Mouse (Mus musculus) embryo, embryonic 9.5 days (tissue): Measurements from ENCODE around the gene Samd14.
A peak's percentile ranks its signal among the peaks of the same experiment; 100 is the strongest.

Experiments used
- DNase-seq: peaks from one replicate; pipeline ENCODE4 v3.0.0-alpha.2; 2017; ENCODE audit errors: extremely low spot score

The Samd14 gene

DNA sequence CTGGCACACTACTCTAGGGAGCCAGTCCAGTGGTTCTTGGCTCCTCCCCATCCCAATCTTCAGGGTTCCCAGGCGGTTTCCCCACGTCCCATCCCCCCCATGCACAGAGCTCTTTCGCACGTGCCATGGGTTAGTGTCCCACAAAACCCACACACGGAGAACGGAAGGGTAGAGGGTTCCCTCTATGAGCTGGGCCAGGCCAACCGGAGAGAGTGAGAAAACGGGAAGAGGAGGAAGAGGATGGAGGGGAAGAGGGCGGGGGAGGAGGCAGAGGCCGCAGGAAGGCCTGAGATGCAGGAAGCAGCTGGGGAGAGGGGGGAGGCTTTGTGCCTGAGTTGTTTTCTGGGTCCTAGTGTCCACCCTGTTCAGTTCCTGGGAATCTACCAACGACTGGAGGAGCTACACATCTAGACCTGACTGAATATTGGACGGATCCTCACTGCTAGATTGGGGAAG is 20.1 kb upstream of the Samd14 start:
- peak; percentile 89 for DNase-seq

DNA sequence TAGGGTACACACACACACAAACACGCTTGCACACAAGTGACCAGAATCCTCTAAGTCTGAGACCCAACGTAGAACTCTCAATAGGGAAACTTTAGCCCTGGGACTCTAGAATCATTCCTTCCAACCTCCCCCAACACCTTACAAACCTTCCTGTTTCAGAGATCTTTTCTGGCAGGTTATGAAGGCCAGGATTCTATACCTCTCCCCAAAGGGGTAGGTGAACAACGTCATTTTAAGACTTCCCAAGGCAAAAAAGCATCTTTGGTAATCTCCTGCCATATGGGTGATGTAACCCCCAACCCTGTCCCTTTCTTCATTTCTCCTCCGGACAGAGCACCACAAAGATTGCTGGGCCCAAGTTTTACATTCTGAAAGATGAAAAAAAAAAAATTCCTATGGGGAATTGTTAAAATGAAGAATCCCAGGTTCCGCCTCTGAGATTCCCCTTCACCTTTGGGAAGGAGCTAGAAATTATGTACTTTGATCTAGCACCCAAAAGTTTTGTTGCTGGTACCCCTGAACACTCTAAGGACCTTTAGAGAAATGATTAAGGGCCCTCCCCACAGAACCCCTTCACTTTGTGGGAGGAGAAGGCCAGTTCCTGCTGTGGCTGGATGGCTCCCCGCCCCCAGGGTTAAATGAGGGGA is 19.5 kb upstream of the Samd14 start:
- DNase-seq, result no peak

DNA sequence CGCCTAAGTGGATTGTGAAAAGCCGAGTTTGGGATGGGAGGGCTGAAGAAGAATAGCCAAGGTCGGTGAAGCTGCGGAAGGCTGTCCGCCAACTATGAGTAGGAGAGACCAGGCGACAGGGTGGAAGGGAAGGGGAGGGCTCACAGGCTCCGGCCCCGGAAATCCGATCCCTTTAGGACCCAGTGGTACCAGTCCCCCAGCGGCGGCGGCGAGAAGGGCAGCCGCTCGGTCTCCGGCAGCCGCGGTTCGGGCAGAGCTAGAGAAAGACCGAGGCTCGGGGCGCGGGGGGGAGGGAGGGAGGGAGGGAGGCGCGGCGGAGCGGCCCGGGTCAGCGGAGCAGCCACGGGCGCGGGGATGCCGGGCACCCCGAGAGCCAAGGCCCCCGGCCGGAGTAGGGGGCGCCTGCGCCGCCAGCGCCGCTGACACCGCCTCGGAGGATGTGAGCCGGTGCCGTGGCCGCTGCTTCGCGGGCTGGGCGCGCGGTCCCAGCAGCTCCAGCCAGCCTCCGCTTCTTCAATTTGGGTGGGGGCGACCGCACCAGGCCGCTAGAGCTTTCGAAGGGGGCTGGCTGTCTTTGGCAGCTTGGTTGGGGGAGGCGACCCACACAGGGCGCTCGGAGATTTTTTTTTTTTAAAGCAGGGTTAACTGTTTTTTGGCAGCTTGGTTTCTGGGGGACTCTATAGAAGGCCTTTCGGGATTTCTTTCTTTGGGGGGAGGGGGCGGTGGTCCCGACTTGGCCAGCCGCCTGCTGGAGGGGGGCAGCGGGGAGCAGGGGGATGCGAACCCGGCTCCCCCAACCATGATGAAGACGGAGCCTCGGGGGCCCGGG is 18.7 kb upstream of the Samd14 start, which contains the start of gene Ppp1r9b:
Ppp1r9b (plus strand) TSS at position 287 of the 829 bp plus-strand sequence.
- DNase-seq, result peak; percentile 94

DNA sequence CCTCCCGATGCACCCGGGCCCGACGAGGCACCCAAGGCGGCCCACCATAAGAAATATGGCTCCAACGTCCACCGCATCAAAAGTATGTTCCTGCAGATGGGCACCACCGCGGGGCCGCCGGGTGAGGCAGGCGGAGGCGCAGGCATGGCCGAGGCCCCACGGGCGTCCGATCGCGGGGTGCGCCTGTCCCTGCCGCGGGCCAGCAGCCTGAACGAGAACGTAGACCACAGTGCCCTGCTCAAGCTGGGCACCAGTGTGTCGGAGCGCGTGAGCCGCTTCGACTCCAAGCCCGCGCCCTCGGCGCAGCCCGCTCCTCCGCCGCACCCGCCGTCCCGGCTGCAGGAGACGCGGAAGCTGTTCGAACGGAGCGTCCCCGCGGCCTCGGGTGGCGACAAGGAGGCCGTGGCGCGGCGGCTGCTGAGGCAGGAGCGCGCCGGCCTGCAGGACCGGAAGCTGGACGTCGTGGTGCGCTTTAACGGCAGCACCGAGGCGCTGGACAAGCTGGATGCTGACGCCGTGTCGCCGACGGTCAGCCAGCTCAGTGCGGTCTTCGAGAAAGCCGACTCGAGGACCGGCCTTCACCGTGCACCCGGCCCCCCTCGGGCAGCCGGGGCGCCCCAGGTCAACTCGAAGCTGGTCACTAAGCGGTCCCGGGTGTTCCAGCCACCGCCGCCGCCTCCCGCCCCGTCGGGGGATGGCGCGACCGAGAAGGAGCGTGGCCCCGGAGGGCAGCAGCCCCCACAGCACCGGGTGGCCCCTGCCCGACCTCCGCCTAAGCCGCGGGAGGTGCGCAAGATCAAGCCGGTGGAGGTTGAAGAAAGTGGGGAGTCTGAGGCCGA is 17.8 kb upstream of the Samd14 start:
- DNase-seq, result peak; percentile 50

DNA sequence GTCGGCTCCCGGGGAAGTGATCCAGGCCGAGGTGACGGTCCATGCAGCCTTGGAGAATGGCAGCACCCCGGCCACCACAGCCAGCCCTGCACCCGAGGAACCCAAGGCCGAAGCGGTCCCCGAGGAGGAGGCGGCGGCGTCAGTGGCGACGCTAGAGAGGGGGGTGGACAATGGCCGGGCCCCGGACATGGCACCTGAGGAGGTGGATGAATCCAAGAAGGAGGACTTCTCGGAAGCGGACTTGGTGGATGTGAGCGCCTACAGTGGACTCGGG is 17.3 kb upstream of the Samd14 start:
- DNase-seq, result no peak

DNA sequence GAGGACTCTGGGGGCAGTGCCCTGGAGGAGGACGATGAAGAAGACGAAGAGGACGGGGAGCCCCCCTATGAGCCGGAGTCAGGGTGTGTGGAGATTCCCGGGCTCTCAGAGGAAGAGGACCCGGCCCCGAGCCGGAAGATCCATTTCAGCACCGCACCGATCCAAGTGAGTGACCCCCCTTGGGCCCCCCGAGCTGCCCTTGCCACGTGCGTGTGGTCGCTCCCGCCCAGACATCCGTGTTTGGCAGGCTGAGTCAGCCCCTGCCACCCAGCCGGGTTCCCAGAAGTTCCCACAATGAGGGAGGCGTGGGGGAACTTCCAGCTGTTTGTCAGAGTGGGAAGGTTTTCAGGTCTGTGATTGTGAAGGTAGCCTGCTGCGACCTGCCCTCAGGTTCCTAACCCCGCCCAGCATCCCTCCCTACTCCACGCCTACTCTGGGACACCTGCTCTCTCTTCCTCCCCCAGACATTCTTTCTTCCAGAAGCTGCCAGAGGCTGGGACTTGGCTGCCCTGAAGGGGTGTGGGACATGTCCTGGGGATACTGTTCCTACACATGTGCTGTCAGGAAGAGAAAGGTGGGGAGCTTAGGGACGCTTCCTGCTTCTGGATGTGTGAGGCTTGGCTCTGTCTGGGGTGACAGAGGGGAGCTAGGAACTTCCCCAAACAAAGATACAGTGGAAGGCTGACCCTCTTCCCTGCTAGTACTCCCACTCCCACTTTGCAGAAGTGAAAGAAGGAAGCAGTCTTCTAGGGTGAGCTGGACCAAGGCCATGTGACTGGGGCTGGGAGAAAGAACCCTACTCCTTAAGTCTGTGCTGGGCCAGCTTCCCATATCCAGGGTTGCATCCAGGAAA is 16.7 kb upstream of the Samd14 start:
- DNase-seq, result peak; percentile 46

DNA sequence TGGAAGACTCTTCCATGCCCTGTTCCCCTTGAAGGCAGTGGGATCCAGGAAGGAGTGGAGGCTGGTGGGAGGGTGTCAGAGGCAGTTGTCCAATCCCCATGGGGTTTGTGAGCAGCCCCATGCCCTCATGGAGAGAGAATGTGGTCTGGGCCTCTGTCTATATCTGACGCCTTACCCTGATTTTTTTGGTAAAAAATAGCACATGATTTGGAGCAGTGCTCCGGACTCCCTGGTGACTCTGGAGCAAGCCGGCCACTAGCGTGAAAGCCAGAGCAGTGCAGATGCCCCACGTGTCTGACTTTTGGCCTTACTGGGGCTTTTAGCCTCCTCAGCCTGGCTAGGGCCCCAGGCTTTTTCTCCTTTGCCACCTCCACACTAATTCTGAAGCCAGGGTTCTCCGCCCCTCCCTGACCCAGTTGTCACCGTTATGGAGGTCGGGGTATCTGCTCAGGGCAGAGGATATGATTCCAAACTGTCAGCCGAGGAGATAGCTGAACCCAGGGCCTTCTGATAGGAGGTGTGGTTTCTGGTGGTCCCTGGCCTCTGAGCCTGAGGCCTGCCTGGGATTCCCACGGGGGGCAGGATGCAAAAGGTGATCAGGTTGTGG is 15.4 kb upstream of the Samd14 start:
- DNase-seq, result no peak

DNA sequence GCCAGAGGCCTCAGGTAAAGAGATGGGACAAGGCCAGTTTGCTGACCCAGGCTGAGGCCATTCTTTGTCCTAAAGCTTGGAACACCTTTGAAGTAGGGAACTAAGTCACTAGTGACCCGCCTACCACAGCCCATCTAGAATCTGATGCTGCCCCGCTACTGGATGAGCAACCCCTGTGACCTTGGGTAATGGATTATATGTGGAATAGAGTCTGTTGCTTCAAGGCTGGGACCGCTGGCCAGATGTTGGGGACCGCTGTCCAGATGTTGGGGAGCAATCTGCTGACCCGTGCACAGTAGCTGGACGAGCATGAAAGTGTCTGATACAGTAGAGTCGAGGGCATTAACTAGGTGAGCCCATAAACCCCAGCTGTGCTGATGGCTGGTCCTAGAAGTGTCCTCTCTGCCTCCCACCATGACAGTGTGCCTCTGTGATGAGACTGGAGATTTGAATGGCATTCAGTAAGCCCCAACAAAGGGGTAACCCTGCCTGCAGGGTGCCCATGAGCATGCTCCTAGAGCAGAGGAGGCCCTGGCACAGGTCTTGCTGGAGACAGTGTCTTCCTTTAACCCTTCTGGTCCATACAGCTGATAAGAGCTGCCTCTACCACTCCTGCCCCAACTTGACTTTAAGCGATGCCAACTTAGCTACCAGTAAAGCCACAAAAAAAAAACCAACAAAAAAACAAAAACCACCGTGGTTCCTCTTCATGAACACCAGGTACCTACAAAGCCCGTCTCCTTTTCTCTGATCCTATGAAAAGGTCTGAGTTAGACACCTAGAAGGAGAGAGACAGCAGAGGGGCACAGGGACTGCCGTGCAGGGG is 14.5 kb upstream of the Samd14 start:
- DNase-seq, result no peak

DNA sequence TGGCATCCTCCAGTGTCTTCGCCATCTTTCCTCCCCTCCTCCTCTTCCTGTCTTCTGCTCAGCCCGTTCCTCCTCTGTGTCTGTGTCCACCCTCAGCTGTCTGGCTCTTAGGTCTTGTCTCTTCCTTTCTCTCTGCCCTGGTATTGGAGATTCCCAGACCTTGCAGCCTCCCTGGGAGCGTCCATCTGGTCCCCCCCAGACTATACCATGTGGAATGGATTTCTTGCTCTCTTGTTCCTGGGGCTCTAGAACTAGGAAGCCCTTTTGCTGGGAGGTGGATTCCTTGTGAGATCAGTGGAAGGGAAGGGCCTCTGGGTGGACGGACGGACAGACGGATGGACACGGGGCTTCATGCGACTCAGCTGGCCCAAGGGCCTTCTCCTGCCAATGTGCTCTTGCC is 13.6 kb upstream of the Samd14 start:
- no peak for DNase-seq

DNA sequence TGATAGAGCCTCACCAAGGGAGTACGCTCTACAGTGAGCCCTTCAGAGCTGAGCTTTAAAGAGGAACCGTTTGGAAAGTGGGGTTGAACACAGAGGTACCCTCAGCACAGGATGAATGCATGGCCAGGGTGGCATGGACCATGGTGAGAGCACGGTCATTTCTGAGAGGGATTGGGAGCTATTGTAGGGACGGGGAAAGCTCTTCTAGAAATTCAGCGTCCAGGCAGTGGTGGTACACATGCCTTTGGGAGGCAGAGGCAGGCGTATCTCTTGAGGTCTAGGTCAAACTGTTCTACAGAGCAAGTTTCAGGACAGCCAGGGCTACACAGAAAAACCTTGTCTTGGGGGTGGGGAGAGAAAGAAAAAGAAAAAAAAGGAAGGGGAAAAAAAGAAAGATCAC is 12.7 kb upstream of the Samd14 start:
- DNase-seq, result no peak

DNA sequence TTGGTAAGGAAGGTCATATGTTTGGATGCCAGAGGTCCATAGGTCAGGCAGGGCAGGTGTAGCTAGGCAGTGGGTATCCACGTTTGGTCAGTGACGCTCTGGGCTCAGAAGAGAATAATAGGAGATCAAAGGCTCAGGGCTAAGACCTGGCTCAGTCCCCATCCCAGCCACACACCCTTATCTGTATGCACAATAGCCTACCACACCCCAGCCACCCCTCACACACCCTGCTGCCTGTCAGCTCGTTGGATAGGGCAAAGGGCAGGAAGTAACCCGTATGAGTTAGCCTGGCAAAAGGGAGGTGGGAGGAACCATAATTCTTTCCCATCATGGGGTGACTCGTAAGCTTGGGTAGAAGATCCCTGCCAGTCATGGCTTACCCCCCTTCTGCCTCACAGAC is 12.1 kb upstream of the Samd14 start:
- DNase-seq, result no peak

DNA sequence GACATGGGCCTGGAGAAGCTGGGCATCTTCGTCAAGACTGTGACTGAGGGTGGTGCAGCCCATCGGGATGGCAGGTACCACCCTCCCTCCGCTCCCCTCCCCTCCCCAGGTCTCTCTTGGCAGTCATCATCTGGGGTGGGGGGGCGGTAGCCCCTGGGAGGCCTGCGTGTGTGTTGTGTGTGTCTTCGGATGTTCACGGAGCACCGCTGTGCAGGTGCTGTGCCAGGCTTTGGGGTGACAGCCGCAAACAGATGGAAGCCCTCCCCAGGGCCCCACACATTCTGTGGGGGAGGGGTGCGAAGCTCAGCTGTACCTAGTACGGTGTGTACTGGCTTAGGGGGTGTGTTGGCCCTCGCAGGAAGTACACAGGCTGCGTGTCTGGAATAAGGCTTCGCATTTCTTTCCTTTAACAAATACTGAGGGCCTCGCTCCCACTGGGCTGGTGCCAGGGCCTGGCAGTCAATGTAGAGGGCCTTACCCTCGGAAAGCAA is 11.6 kb upstream of the Samd14 start:
- DNase-seq, result no peak

DNA sequence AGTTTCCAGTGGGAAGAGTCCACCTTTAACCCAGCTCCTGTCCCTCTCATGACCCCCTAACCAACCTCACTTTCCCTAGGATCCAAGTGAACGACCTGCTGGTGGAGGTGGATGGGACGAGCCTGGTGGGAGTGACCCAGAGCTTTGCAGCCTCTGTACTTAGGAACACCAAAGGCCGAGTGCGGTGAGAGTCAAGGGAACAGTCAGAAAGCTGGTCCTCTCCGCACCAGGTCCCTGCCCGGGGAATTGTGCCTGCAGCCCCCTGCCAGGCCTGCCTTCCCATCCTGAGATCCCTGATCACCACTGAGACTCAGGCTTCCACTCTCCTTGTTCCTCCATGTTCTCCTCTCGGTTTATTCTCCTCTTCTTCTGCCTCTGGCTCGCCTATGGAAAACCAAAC is 9.6 kb upstream of the Samd14 start:
- no peak for DNase-seq

DNA sequence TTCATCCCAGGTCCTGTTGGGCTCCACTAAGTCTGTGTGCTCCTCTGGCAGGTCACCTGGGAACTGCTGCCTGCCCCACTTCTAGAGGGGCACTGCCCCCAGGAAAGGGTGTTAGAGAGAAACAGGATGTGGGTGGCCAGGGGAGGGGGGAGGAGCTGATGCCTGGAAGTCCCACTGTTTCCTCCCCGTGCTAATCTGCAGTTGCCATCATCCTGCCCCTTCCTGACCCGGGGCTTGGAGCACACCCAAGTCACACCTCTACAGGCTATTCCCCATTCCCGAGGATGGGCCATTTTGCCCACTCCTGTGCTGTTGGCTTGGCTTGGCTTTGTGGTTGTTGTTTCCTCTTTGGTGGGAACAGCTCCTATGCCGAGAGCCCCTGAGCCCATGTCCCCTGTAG is 9.1 kb upstream of the Samd14 start:
- DNase-seq, result no peak

DNA sequence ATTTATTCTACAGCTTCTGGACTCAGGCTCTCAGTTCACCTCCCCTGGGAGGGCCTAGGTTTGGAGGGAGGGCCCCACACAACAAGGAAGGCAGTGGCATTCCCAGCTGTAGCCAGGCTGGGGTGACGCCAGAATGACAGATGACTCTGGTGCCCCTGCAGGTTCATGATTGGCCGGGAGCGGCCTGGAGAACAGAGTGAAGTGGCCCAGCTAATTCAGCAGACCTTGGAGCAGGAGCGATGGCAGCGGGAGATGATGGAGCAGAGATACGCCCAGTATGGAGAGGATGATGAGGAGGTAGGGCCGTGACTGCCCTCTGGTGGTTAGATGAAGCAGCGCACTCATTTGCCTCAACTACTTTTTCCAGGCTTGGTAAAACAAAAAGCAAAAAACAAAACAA is 8.6 kb upstream of the Samd14 start:
- peak; percentile 72 for DNase-seq

DNA sequence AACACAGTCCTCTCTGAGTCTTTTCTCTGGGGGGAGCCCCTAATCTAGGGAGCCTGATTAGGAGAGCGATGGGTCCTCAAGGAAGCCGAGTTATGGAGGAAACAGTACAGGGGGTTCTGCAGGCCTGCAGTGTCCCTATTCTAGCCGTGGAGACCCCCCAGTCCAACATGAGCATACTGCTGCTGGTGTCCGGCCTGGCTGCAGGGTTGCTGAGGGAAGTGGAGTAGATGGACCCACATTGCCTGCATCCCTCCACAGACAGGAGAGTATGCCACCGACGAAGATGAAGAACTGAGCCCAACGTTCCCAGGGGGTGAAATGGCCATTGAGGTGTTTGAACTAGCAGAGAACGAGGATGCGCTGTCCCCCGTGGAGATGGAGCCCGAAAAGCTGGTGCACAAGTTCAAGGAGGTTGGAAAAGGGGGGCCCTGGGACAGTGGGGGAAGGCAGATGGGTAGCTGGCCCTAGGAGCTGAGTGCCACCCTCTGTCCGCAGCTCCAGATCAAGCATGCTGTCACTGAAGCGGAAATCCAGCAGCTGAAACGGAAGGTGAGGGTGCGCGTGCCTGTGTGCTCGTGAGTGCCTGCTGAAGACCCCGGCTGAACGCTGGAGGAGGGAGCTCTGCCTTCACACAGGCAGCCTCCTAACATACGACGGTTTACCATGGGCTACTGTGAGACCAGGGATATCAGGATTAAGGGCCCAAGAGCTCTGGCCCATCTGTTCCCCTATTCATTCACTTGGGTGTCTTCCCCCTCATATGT is 7.9 kb upstream of the Samd14 start:
- no peak for DNase-seq

DNA sequence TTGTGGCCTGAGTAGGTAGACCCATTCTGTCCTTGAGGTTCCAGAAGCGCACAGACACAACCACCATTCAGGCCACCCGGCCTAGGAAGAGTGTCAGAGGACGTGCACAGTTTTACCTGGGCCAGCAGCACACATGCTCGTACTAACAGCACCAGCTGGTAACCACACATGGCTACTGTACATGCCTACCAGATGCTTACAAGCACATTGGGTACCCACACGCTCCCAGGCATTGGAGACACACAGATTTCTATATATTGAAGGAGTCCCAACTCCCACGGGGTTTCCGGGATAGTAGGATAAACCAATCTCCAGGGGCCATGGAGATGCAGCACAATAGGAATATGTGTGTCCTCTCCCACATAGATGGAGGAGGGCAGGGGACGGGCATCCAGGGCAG is 7.0 kb upstream of the Samd14 start:
- DNase-seq, result no peak

DNA sequence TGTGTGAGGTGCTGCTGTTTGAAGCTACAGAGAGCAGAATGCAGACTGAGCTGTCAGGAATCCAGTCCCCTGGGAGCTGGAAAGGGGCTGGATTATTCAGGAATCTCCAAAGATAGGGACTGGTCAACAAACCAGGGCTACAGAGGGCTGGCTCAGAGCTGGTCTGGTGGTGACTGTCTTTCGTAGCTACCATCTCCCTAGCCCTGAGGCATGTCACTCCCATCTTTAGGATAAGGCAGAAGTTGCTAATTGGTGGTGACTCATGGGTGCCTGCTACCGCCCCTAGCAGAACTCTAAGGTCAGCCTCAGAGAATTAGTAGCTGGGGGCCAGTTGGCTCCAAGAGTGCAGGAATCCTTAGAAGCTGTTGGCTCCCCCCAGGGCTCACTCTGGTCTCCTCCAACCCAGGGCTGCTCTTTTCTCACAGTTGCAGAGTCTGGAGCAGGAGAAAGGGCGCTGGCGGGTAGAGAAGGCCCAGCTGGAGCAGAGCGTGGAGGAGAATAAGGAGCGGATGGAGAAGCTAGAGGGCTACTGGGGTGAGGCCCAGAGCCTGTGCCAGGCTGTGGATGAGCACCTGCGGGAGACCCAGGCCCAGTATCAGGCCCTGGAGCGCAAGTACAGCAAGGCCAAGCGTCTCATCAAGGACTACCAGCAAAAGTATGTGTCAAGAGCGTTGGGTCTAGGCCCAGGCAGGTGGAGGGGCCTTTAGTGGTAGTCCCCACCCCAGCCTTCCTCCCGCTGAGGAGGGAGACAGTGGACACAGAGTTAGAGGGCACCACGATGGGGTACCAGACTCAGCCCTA is 5.3 kb upstream of the Samd14 start:
- no peak for DNase-seq

DNA sequence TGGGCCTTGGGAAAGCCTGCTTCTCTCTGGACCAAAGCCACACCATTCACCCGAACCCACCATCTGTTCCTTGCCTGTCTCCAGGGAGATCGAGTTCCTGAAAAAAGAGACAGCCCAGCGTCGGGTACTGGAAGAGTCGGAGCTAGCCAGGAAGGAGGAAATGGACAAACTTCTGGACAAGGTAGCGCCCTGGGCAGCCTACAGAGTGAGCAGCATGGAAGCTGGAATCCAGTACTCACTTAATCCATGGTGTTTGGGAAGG is 4.8 kb upstream of the Samd14 start:
- no peak for DNase-seq
